Mouse (Mus musculus) erythroblast, embryonic 14.5 days (primary cell): ENCODE results near the gene Pwwp2b.

Source experiments
- GATA1 ChIP-seq: IDR thresholded peaks from 2 replicates; pipeline ENCODE4 v1.6.1; 2012; ENCODE audit warnings: low read length, inconsistent platforms, mixed read lengths
- TAL1 ChIP-seq: IDR thresholded peaks from 3 replicates; pipeline ENCODE4 v1.6.1; 2012; ENCODE audit warnings: low read length, inconsistent platforms, mixed read lengths

DNA sequence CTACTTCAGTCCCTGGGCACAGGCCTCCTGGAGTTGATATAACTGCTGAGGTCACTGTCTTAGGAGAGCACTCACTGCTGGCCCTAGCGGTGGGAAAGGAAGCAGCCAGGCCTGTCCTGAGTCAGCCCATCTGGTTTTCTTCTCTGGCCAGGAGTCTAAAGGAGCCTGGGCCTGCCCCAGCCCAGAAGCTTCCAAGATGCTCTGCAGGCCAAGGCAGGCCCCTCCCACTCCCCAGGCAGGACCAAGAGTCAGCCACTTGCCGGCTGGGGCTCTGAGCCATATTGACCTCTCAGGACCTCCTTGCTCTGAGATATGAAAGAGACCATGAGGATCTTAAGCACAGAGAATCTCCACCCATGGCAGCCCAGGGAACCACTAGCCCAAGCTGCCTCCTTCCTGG is 60.8 kb downstream of the Pwwp2b start:
- TF ChIP-seq TAL1, result no peak
- no peak for TF ChIP-seq GATA1
